Mouse (Mus musculus) cerebellum, adult 9-11 months (tissue): Measurements from ENCODE around the gene St8sia1.

ENCODE experiments used
- DNase-seq: peaks from one replicate; pipeline ENCODE4 v3.0.0; 2022

St8sia1 gene

GRCm38 (mm10) chr6:142814495-142814921 lies 149.7 kb downstream of the St8sia1 start:
- peak; percentile 81 for DNase-seq

DNA sequence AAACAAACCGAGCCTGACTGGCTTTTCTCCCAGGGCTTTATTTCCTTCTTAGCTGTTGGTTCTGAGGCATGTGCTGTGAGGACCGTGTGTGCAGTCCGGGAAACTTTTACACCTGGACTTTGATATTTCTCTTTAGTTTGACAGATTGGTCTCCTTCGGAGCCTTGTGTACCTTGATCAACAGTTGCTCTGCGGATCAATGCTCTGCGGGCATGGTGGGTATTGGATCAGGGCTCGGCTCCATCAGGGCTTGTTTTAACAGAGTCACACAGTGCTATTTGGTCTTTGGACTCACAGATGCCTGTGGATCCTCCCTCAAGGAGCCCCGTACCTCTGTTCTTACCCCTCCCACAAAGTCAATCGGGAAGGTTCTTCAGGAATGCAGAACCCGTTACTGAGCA lies 150.2 kb downstream of the St8sia1 start:
- DNase-seq: no peak

DNA sequence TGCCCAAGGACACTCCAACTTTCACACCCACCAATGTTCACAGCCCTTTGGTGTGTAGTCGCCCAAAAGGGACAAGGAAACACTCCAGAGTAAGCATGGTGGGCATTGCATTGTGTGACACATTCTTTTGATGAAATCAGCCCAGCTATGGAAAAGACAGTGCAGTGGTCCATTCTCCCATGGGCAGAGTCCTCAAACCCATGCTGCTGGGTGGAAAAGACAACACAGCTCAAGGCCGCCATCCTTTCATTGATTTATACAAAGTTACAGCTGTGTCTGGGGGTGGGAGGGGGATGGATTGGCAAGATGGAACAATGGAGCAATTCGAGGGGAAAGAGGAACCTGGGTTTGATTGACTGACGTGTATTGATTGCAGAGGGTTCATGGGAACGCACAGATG lies 151.3 kb downstream of the St8sia1 start:
- no peak for DNase-seq

- no peak for DNase-seq
Observed at GRCm38 (mm10) chr6:142810239-142810638, 154.0 kb downstream of the St8sia1 start.

GRCm38 (mm10) chr6:142809373-142810098 lies 154.7 kb downstream of the St8sia1 start:
- no peak for DNase-seq

GRCm38 (mm10) chr6:142806326-142806725 lies 157.9 kb downstream of the St8sia1 start:
- no peak for DNase-seq

GRCm38 (mm10) chr6:142804402-142804801 lies 159.8 kb downstream of the St8sia1 start, which contains the start of gene Sult6b2:
Sult6b2 (minus strand) TSS chr6:142804502.
- no peak for DNase-seq

GRCm38 (mm10) chr6:142802617-142803525 lies 161.4 kb downstream of the St8sia1 start:
- DNase-seq: no peak

GRCm38 (mm10) chr6:142801687-142802086 lies 162.6 kb downstream of the St8sia1 start:
- DNase-seq: no peak

GRCm38 (mm10) chr6:142799704-142800374 lies 164.4 kb downstream of the St8sia1 start:
- no peak for DNase-seq

GRCm38 (mm10) chr6:142798837-142799236 lies 165.4 kb downstream of the St8sia1 start:
- DNase-seq: no peak

GRCm38 (mm10) chr6:142797996-142798395 lies 166.3 kb downstream of the St8sia1 start:
- no peak for DNase-seq

GRCm38 (mm10) chr6:142795655-142796441 lies 168.4 kb downstream of the St8sia1 start:
- DNase-seq: no peak

DNA sequence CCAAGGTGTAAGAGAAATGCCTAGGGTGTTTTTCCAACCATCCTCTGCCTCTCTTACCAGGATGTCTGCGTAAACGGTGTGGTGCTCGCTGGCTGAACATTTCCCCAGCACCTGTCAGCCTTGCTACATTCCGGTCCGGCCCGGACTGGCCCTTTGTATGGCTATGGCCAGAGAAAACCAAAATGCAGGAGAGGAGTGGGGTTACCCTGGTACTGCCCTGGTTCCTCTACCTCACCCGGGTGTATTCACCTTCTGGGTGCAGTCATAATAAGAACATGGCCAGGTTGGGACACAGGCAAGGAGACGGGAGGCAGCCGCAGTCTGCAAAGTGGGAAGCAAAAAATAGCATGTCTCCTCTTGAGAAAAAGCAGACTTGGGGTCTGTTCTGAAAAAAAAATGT lies 169.2 kb downstream of the St8sia1 start:
- no peak for DNase-seq

DNA sequence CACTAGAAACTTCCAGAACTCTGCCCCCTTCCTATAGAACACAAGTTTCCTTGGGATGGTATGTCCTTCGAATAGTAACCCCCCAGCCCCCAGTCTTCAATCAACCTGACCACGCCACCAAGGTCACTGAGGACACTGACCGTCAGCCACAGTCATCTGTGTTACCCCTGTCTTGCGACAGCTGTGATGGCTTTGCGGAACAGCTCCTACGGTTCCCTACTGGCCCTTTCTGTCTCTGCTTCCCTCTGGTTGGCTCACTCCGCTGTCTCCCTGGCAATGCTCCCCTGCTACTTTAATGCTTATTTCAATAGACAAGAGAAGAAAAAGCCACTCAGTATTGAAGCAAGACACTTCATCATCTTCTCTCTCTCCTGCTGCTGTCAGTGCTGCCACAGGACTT lies 170.8 kb downstream of the St8sia1 start:
- DNase-seq: no peak

DNA sequence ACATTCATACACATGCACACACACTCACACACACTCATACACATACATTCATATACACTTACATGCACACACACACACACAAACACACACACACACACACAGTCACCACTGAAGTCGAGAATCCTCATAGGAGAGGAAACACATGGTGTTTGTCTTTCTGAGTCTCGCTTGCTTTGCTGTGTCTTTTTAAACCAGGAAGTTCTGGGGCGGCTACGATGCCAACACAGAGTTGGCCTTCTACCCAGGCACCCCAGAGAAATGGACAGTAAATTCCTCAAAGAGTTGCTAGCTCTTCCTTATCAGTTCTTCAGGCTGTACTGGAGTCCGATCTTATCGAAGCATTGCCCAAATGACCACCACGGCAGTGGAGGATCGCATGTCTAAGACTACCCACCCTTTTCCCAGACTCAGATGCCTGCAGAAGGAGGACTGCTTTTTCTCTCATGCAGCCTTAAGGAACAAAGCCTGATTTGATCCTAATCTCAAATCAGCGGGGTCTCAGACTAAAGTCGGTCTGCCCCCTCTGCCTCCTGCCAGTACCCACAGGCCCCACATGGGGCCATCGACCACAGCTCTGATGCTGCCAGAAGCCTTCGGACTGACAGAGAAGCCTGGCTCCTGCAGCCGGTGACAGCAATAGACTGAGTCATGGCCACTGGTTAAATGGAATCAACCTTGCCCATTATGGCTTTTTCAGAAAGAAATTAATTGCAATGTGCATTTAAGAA lies 171.8 kb downstream of the St8sia1 start:
- DNase-seq: no peak

GRCm38 (mm10) chr6:142789736-142790135 lies 174.5 kb downstream of the St8sia1 start:
- DNase-seq: no peak

DNA sequence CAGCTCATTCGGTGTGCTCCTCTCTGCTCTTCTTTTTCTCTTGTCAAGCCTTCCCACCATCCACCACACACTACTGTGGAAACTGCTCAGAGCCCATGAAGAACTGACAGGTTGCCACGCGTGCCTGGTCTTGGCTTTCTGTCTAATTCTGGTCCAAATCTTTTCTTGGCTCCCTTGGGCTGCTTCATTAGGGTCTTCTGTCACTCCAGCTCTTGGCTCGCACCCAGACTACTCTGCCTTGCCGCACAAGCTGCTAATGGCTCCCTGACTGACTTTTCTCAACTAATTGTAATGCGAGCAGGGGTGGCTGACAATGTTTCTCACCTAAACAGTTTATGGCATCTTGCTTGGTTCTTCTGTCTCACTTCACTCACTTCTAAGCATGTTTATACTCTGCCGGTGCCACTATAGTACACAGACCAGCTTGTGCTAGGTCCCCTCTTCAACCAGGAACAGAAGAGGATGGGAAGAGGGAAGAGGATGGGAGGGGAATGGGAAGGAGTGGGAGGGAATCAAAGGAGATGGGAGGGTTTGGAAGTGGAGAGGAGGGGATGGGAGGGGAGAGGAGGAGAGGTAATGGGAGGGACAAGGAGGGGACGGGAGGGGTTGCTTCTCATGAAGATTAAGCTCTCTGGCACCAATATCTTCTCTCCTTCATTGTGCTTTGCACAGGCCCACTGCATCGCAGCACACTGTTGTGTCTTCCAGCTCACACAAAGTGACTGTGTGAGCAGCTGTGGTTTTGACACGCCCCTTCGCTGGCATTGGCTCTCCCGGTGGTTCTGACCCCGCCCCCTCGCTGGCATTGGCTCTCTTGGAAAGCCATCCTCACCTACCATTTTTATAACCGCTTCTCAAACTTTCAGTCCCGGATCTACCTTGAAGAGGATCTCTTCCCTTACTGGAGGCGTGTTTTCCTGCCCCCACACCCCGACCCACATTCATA lies 175.9 kb downstream of the St8sia1 start:
- no peak for DNase-seq

- DNase-seq: no peak
Observed at GRCm38 (mm10) chr6:142786106-142786505, 178.1 kb downstream of the St8sia1 start.

DNA sequence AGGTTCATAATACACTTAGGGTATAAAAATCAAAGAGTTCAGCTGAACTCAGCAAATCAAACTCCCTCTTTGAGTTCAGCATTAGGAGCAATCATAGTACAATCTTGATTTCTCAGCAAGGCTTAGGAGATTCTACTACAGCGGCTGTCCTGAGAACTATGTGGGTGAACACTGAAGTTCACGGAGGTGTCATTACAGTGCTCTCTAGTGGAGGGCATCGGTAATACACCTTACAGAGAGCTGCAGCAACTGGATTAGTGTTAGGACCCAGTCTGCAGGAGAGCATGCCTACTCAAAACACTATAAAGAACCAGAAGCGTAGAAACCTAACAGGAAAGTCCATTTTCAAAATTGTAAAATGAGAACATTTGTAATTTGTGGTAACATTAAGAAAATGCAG lies 178.9 kb downstream of the St8sia1 start:
- peak; percentile 39 for DNase-seq

- no peak for DNase-seq
Observed at GRCm38 (mm10) chr6:142781286-142781685, 183.0 kb downstream of the St8sia1 start.
